Mouse (Mus musculus): Measurements from ENCODE around the gene Pabpc4. TPM values are rescaled to one million over a fixed set of nuclear protein-coding genes. Genes with fewer than 3 reads are reported as not detected.
A peak's percentile ranks its signal among the peaks of the same experiment; 100 is the strongest.

Gene Pabpc4
- polyA plus RNA-seq, 1 experiment from 2014 or later, result 51.3 TPM

DNA sequence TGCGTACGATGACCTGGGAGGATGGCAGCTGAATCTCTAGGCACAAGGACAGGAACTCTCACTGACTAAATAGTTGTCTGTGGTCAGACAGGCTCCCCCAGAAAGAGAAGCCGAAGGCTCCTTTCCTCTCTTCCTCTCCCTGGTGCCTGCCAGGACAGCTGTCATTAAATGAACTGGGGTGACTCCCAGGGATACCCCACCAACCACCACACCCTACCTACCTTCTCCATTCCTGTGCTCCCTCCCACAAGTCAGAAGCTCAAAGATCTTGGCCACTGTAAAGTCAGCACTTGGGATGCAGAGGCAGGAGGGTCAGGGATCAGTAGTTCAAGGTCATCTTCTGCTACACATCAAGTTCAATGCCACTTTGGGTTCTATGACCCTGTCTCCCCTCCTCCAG is 29.3 kb upstream of the Pabpc4 start:
- no peak overlapping the region for H3K9ac ChIP-seq
- H3K9me3 ChIP-seq (replicated peaks), result no peaks in the 10 kb centered on the region
- H3K27me3 ChIP-seq, result peaks cover 11% of the 10 kb centered on the region; the same call in 1 of the 2 replicates
- H3K4me2 ChIP-seq, result peak overlapping the region; percentile 82
- no peak overlapping the region; the same call in 1 of the 2 replicates for H3K4me3 ChIP-seq
- peaks cover 46% of the 10 kb centered on the region for H3K4me1 ChIP-seq (replicated peaks)
- no peak for ATAC-seq (replicated peaks; ENCODE audit: insufficient number of reproducible peaks, insufficient read depth, low FRiP score, low read depth)
- H3K27ac ChIP-seq, result no peak overlapping the region
- H3K36me3 ChIP-seq, result no peaks in the 10 kb centered on the region
- WGBS, result 81% methylated on average over 3 of the region's 3 CpGs

- H3K27me3 ChIP-seq, result peaks cover 11% of the 10 kb centered on the region; the same call in 1 of the 2 replicates
- H3K9me3 ChIP-seq (replicated peaks), result no peaks in the 10 kb centered on the region
- H3K4me3 ChIP-seq, result peak within 1 kb of the TSS; percentile 58
- peak within 1 kb of the TSS; percentile 82 for H3K4me2 ChIP-seq
- H3K4me1 ChIP-seq (replicated peaks), result peaks cover 45% of the 10 kb centered on the region
- 1% methylated on average over 52 of the region's 52 CpGs for WGBS
- ATAC-seq (replicated peaks; ENCODE audit: insufficient number of reproducible peaks, insufficient read depth, low FRiP score, low read depth), result peak; percentile 60
- peak within 1 kb of the TSS; percentile 38 for H3K27ac ChIP-seq
- H3K9ac ChIP-seq, result peak within 1 kb of the TSS; percentile 52
- H3K36me3 ChIP-seq, result no peaks in the 10 kb centered on the region
Observed at GRCm38 (mm10) chr4:123233492-123234084, 28.6 kb upstream of the Pabpc4 start, which contains the start of gene Heyl. Gene Heyl, plus strand, starts transcription at chr4:123233556.

DNA sequence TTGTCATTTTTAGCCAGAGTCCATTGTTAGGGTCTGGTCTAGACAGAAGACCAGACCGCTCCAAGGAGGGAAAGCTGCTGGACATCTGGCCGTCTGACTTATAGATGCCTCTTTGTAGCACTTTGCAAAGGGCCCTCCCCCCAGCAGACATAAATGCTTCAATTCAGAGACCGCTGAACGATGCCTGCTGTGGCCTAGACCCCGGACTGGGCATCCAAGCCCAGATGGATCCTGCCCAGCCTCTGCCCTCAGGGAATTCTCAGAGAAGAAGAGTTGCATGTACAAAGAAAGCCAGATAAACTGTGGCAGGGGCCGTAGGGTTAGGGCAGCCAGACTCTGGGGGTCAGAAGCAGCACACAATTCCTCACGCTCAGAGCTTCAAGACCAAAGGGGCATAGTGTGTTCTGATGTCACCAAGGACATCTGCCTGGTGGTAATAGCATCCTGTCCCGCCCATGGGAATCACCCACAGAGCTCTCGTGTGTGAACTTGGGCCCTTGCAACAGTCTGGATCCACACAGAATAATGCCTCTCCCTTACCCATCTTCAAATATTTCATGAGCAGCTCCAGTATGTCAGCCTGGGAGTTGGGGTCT is 26.2 kb upstream of the Pabpc4 start:
- Histone ChIP-seq H3K4me3 (0 out of 2 replicates have a peak overlapping the region, but pooled peaks have one; percentile 7), H3K4me1 (replicated peaks) (peaks cover 52% of the 10 kb centered on the region), H3K4me2 (peak overlapping the region; percentile 82; the same call in 1 of the 2 replicates), H3K9me3 (replicated peaks) (no peaks in the 10 kb centered on the region), H3K27me3 (peaks cover 8% of the 10 kb centered on the region; the same call in 1 of the 2 replicates), H3K9ac (no peak overlapping the region), H3K36me3 (no peaks in the 10 kb centered on the region), H3K27ac (peak overlapping the region; percentile 74)
- no peak for ATAC-seq (replicated peaks; ENCODE audit: insufficient number of reproducible peaks, insufficient read depth, low FRiP score, low read depth)
- 65% methylated on average over 9 of the region's 9 CpGs for WGBS

DNA sequence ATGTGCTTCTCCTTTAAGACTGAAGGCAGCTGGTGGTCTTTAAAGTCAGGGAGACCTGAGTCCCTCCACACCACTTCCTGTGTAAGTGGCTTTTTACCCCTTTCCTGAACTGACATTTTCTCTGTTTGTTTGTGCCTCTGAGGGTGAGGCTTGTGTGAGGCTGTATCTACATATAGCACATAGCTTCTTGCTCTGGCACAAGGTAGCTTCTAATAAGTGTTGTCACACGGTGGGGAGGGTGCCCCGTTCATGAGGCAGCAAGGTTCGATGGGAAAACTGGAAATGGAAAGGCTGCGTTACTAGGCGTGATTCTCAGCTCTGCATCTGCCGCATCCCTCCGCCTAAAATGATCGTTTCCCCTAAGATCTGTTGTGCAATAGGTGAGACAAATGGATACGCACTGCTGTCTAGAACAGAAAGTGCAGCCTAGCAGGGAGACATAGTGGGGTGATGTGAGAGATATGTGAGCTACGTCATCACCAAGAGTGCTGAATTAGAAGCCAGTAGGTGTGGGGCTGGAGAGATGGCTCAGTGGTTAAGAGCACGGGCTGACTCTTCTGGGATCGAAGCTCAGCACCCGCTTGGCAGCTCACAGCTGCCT is 25.6 kb upstream of the Pabpc4 start:
- no peak overlapping the region for H3K9ac ChIP-seq
- no peaks in the 10 kb centered on the region for H3K9me3 ChIP-seq (replicated peaks)
- peak overlapping the region; percentile 74 for H3K27ac ChIP-seq
- peak overlapping the region; percentile 82 for H3K4me2 ChIP-seq
- H3K4me1 ChIP-seq (replicated peaks), result peaks cover 52% of the 10 kb centered on the region
- 71% methylated on average over 13 of the region's 13 CpGs for WGBS
- ATAC-seq (replicated peaks; ENCODE audit: insufficient number of reproducible peaks, insufficient read depth, low FRiP score, low read depth), result no peak
- H3K4me3 ChIP-seq, result 0 out of 2 replicates have a peak overlapping the region, but pooled peaks have one; percentile 7
- H3K27me3 ChIP-seq, result peaks cover 8% of the 10 kb centered on the region; the same call in 1 of the 2 replicates
- H3K36me3 ChIP-seq, result no peaks in the 10 kb centered on the region

DNA sequence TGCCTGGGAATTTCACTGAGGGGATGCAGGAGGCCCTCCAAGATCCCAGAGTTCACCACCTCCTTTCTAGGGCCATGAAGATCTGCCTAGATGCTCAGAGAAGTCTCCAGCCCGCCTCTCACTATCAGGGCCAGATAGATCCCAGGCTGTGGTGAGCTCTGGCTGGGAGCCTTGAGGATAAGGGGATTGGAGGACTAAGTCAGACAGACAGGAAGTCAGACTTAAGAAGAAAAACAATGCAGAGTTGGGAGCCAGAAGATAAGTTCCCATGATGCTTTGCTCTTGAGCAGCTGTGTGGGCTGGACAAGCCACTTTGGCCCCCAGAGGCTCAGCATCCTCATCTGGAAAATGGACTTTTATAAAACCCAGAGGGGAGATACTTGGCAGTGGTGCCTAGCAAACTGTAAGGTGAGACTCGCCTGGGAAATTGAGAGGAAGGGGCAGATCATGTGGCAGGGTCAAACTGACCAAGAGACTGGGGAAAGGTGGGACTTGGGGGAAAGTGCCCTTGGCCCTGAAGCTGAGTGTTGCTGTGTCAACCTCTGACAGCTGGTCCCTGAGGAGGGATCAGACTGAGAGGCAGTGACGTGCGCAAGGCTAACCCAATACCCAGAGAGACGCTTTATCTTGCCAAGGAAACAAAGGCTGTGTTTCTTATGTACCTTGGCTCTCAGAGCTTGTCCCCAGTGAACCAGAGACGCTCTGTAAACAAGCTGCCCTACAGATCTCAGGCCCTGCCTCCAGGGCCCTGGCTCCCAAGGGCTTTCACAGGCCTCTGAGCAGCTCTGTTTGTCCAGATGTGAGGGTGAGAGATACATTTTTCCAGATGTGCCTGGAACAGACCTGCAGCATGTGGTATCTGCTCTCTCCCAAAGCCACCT is 24.5 kb upstream of the Pabpc4 start:
- Histone ChIP-seq H3K9me3 (replicated peaks) (no peaks in the 10 kb centered on the region), H3K4me1 (replicated peaks) (peaks cover 49% of the 10 kb centered on the region), H3K4me2 (no peak overlapping the region), H3K36me3 (no peaks in the 10 kb centered on the region), H3K4me3 (no peak overlapping the region), H3K27ac (peak overlapping the region; percentile 74), H3K9ac (no peak overlapping the region), H3K27me3 (peaks cover 8% of the 10 kb centered on the region; the same call in 1 of the 2 replicates)
- 46% methylated on average over 6 of the region's 6 CpGs for WGBS
- peak; percentile 23; the same call in 1 of the 2 replicates for ATAC-seq (replicated peaks; ENCODE audit: insufficient number of reproducible peaks, insufficient read depth, low FRiP score, low read depth)

- peak overlapping the region; percentile 35 for H3K9ac ChIP-seq
- H3K27me3 ChIP-seq, result peaks cover 6% of the 10 kb centered on the region; the same call in 1 of the 2 replicates
- ATAC-seq (replicated peaks; ENCODE audit: insufficient number of reproducible peaks, insufficient read depth, low FRiP score, low read depth), result peak; percentile 48
- peak overlapping the region; percentile 46 for H3K4me3 ChIP-seq
- H3K27ac ChIP-seq, result peak overlapping the region; percentile 74
- 9% methylated on average over 56 of the region's 58 CpGs for WGBS
- H3K36me3 ChIP-seq, result no peaks in the 10 kb centered on the region
- peaks cover 37% of the 10 kb centered on the region for H3K4me1 ChIP-seq (replicated peaks)
- no peaks in the 10 kb centered on the region for H3K9me3 ChIP-seq (replicated peaks)
- peak overlapping the region; percentile 80 for H3K4me2 ChIP-seq
Observed at GRCm38 (mm10) chr4:123239361-123240203, 22.6 kb upstream of the Pabpc4 start.

- ATAC-seq (replicated peaks; ENCODE audit: insufficient number of reproducible peaks, insufficient read depth, low FRiP score, low read depth), result no peak
- H3K36me3 ChIP-seq, result no peaks in the 10 kb centered on the region
- peaks cover 40% of the 10 kb centered on the region for H3K4me1 ChIP-seq (replicated peaks)
- no peak overlapping the region for H3K4me3 ChIP-seq
- H3K27ac ChIP-seq, result peak overlapping the region; percentile 92
- H3K4me2 ChIP-seq, result no peak overlapping the region
- H3K9me3 ChIP-seq (replicated peaks), result no peaks in the 10 kb centered on the region
- H3K9ac ChIP-seq, result no peak overlapping the region
- no peaks in the 10 kb centered on the region for H3K27me3 ChIP-seq
- WGBS, result 80% methylated on average over 7 of the region's 7 CpGs
Observed at GRCm38 (mm10) chr4:123246221-123246620, 15.9 kb upstream of the Pabpc4 start.

GRCm38 (mm10) chr4:123246651-123247050 is 15.5 kb upstream of the Pabpc4 start:
- Histone ChIP-seq H3K27me3 (no peaks in the 10 kb centered on the region), H3K36me3 (no peaks in the 10 kb centered on the region), H3K9me3 (replicated peaks) (no peaks in the 10 kb centered on the region), H3K27ac (peak overlapping the region; percentile 92), H3K4me2 (peak overlapping the region; percentile 24; the same call in 1 of the 2 replicates), H3K4me1 (replicated peaks) (peaks cover 40% of the 10 kb centered on the region), H3K4me3 (no peak overlapping the region), H3K9ac (peak overlapping the region; percentile 10; the same call in 1 of the 2 replicates)
- 91% methylated on average over 5 of the region's 5 CpGs for WGBS
- ATAC-seq (replicated peaks; ENCODE audit: insufficient number of reproducible peaks, insufficient read depth, low FRiP score, low read depth), result no peak

- H3K4me1 ChIP-seq (replicated peaks), result peaks cover 45% of the 10 kb centered on the region
- peak; percentile 85 for ATAC-seq (replicated peaks; ENCODE audit: insufficient number of reproducible peaks, insufficient read depth, low FRiP score, low read depth)
Observed at GRCm38 (mm10) chr4:123247147-123247880, 14.8 kb upstream of the Pabpc4 start.

More at GRCm38 (mm10) chr4:123247147-123247880, 14.8 kb upstream of the Pabpc4 start:
- H3K9me3 ChIP-seq (replicated peaks), result no peaks in the 10 kb centered on the region
- 39% methylated on average over 7 of the region's 7 CpGs for WGBS
- no peaks in the 10 kb centered on the region for H3K27me3 ChIP-seq
- H3K4me2 ChIP-seq, result peak overlapping the region; percentile 24; the same call in 1 of the 2 replicates
- H3K9ac ChIP-seq, result peak overlapping the region; percentile 32; the same call in 1 of the 2 replicates
- H3K27ac ChIP-seq, result peak overlapping the region; percentile 92
- no peak overlapping the region for H3K4me3 ChIP-seq
- H3K36me3 ChIP-seq, result no peaks in the 10 kb centered on the region
